Mouse (Mus musculus) layer of hippocampus, adult 9-11 months (tissue): Measurements from ENCODE around the gene Fgf22.

Experiments
- DNase-seq: peaks from one replicate; pipeline ENCODE4 v3.0.0; 2022

Fgf22 gene

DNA sequence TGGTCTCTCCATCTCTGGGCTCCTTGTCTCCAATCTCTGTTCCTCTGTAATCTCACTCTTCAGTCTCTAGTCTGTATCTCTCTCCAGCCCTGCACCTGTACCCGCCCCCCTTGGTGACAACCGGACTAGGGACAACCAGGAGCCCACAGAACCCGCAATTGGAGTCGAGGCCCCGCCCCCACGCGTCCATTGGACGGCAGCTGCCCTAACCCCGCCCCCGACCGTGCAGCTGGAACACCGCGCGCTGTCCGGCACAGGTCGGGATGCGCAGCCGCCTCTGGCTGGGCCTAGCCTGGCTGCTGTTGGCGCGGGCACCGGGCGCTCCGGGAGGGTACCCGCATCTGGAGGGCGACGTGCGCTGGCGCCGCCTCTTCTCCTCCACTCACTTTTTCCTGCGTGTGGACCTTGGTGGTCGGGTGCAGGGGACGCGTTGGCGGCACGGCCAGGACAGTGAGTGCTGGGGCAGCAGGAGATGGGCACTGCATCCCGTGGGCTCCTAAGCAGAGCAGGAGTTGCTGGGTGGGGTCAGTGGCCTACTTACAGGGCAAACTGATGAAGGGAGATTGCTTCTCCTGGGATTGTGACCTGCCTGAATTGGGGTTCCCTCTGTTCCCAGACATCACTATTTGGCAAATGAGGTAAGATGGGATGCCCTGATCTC, at the start of gene Fgf22:
Fgf22 (plus strand) TSS at position 221 of the 661 bp plus-strand sequence.
- DNase-seq, result peak; percentile 79

DNA sequence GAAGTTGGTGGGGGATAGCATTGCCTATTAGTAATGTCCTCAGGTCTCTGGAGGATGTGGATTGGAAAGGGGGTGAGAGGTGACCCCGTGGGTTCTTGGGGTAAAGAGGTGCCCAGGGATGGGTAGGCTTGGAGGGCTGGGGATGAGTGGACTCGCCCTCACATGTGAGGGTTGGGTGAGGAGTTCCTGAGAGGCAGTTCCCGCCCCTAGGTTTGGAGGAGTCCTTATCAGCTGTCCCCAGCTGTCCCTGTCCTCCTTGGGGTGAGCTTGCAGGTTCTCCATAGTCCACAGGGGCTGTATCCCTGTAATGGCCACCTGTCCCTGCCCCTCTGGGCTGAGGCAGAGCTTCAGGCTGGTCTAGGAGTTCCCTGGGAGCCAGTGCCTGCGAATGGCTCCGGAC, 48.9 kb upstream of the Fgf22 start:
- DNase-seq, result no peak

DNA sequence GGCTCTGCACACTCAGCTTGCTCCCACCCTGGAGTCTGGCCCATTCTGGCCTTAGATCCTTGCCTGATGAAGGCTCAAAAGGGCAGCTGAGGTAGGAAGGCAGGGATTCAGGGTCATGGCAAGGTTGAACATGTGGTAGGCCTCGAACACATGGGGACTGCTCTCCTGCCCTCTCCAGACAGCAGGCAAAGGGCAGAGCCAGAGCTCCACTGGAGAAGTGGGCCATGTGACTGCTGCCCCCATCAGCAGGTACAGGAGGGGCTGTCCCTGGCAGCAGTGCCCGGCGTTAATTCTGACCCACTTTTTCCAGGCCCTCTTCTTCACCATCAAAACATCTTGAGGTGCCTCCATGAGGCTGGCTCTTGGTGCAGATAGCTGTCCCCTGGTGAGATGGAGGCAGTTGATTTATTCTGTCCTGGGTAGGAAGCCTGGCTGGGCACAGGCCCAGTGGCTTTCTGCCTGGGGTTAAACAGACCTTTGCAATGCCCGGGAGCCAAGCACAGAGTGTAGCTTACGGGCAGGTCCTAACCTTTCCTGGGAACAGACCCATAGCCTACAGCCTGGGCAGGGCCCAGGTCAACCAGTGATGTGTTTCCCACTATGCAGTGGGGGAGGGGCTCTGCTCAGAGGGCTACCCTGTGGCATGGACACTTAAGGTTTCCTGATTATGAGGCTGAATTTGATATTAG, 48.3 kb upstream of the Fgf22 start:
- DNase-seq, result no peak

DNA sequence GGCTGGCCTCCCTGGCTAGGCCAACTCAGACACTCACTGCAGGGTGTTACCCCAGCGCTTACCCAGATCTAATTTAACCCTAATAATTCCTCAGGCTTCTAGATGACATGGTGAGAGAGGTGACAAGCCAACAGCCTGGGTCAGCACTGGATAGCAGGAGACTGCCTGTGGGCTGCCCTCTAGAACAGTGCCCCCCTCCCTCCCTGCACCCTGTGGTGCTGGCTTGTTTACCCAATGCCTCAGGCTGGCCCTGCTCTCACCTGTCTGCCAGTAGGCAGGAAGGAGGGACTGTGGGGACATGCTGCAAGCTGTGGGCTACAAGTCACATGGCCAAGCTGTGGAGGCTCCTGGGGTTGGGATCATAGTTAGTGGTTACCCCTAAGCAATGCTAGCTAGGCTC, 47.7 kb upstream of the Fgf22 start:
- no peak for DNase-seq

DNA sequence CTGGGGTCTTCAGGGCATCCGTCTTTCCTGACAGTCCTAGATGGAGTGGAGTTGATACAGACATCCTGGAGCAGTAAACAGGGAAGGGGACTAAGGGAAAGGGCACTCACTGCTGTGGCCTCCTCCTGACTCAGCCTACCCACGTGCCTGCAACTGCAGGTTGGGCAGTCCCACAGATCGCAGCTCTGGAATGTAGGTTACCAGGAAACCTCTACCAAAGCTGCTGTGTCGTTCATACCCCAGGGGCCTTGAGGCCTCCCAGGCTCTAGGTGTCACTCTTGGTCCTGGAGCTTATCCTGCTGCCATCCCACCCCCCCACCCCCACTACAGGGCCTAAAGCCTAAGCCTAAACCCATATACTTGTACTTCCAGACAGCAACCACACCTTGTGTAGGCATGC, 47.1 kb upstream of the Fgf22 start:
- DNase-seq, result no peak

DNA sequence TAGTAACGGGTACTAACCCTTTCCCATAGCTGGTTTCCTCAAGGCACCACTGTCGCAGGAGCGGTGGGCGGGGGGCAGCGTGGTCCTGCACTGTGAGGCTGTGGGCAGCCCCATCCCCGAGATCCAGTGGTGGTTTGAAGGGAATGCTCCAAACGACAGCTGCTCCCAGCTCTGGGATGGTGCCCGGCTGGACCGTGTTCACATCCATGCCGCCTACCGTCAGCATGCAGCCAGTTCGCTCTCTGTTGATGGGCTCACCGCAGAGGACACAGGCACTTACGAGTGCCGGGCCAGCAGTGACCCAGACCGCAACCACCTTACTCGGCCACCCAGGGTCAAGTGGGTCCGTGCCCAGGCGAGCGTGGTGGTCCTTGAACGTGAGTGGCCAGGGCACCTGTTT, 46.2 kb upstream of the Fgf22 start:
- no peak for DNase-seq

DNA sequence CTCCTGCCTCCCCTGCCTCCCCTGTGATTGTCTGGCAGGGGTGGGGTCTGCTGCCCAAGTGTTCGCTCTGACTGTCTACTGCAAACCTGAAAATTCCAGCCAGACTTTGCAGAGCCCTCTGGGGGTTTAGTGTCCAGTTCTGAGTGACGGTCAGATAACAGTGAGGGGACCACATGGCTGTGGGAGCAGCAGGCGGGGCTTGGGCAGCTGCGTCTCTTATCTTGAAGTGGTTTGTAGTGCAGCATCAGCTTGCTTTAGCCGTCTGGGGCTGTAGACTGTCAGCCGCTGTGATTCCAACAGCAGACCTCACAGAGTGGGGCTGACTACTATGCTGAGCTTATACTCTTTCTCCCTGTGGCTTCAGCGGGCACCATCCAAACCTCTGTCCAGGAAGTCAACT, 45.6 kb upstream of the Fgf22 start:
- DNase-seq, result no peak

DNA sequence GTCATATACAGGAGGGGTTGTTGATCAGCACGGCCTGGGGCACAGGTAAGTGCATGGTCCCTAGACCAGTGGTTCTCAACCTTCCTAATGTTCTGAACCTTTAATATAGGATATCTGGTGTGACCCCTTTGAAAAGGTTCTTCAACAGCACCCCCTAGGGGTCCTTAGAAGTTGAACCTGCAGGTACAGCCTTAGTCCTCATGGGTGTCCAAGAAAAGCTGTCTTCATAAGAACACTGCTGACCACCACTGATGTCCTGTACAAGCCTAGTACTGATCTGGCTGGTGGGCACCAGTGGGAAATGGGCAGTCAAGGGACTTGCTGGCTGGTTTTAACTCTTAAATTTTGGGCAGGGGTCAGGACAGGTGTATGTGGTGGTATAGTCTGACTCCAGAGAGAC, 42.8 kb upstream of the Fgf22 start:
- no peak for DNase-seq

DNA sequence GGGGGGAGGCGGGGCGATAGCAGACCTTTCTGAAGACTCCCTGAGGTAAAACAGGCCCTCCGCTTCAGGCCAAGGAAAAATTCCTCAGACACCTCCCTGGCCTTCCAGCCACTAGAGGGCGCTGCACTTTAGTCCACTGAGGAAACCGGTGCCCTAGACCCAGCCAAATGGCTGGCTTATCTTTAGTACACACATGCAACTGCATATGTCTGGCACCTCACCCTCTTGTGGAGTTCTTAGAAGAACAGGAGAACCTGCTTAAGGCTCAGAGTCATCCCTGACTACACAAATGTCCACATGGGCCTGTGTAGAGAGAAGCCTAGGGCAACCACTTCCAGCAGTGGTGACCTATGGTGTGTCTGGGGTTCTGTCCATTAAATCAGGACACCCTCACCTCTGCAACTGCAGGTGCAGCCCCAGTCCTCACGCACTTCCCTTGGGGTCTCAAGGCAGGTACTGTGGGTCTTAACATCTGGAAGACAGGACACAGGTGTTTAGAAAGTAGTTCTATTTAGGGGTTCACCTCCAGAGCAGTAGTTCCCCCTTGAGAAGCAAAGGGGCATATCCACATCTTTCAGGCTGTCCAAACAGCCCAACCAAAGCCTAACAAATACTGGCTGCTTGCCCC, 42.3 kb upstream of the Fgf22 start:
- peak; percentile 66 for DNase-seq

DNA sequence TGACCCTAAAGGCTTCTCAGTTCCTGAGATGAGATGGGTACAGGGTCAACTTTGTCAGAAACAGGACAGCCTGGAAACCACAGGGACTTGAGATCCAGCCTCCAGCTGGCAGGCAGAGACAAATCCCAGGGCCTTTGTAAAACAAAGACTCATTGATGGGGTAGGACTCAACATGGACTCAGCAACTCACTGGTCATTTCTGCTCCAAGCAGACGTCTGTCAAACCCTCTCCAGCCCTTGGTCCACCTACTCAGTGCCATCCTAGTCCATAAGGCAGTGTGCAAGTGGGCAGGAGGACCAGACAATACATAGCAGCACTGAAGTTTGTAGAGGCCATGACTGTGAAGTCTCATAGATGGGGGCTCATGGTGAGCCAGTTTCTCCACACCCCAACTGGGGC, 41.7 kb upstream of the Fgf22 start:
- DNase-seq, result no peak

DNA sequence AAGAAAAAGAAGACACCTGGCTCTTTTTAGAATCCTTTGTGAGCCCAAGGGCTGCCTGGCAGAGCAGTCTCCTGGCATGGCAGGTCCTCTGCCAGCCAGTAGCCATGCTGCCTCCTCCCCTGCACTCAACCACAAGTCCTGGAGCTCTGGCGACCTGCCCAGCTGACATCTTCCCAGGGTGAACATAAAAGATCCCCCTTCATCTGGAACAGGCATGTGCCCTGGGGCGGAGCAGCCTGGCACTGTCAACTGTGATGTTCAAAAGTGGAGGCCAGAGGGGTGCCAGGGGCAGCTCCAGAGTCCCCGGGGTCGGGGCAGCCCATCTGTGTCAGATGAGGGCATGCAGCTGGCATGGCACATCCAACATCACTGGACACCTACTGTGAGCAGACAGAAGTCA, 39.9 kb upstream of the Fgf22 start:
- no peak for DNase-seq

DNA sequence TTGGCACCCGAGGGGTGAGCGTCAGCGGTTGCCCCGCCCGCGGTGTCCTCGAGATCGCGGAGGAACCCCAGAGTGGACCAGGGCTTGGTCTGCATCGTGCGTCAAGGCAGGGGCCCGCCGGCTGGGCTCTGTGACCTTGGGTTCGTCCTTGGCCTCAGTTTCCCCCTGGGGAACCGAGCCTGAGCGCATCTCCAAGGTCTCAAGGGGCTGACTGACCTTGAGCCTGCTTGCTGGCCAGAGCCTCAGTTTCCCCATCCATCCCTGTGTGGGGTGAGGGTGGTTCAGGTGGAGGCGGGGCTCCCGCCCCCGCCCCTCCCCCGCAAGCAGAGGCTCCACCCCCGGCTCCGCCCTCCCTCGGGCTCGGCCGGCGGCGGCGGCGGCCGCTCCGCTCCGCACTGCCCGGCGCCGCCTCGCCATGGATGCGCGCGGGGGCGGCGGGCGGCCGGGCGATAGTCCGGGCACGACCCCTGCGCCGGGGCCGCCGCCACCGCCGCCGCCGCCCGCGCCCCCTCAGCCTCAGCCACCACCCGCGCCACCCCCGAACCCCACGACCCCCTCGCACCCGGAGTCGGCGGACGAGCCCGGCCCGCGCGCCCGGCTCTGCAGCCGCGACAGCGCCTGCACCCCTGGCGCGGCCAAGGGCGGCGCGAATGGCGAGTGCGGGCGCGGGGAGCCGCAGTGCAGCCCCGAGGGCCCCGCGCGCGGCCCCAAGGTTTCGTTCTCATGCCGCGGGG, 38.5 kb upstream of the Fgf22 start, which contains the start of gene Hcn2:
Hcn2 (plus strand) TSS at position 381 of the 734 bp plus-strand sequence.
- no peak for DNase-seq

DNA sequence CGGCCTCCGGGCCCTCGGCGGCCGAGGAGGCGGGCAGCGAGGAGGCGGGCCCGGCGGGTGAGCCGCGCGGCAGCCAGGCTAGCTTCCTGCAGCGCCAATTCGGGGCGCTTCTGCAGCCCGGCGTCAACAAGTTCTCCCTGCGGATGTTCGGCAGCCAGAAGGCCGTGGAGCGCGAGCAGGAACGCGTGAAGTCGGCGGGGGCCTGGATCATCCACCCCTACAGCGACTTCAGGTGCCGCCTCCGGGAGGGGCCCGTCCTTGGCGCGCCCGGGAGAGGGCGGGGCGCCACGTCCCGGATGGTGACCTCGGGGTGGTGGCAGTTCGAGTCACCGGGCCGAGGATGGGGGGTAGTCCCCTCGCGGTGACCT, 37.9 kb upstream of the Fgf22 start:
- no peak for DNase-seq

DNA sequence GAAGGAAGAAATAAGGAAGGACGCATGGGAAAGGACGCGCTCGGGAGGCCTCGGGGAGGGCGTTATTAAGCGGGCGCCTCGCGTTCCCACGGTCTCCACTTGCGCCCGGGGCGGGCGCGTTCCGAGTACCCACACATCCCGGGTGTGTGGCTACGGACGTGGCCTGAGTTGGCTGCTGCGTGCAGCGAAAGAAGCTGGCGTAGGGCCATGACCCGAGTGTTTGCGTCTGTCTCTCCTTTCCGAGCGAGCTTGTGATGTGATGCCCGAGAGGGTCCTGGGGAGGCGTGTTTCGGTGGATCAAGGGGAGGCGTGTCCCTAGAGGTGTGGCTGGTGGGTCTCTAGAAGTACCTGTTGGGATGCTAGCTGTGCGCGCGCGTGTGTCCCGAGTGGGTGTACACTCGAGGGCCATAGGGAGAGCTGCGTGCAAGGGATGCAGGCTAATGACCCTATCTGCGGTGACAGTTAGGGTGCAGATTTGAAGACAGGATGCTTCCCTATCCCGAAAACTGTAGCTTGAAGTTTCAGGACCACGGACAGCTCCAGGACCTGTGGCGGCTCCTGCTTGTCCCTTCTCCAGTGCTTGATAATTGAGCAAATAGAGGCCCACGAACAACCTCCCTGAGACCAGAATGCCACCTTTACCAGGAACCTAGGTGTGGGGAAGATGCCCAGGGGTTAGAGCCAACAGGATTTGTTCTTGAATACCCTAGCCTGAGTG, 37.1 kb upstream of the Fgf22 start:
- DNase-seq, result no peak

DNA sequence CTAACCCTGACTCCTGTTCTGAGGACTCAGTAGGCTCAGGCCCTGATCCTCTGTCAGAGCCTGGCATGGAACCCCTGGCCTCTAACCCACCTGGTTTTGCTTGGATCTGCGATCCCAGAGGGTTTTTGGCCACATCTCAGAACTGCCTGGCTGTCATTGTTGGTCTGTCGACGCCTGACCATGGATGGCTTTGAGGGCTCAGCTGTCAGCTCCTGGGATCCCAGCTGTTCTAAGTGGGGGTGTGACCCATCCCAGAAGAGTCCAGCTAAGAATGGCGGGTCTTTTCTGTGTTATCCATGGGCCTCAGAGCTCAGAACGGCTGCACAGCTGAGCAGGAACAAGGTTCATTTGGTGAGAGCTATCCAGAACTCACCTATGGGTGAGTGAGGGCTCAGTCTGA, 33.8 kb upstream of the Fgf22 start:
- no peak for DNase-seq

DNA sequence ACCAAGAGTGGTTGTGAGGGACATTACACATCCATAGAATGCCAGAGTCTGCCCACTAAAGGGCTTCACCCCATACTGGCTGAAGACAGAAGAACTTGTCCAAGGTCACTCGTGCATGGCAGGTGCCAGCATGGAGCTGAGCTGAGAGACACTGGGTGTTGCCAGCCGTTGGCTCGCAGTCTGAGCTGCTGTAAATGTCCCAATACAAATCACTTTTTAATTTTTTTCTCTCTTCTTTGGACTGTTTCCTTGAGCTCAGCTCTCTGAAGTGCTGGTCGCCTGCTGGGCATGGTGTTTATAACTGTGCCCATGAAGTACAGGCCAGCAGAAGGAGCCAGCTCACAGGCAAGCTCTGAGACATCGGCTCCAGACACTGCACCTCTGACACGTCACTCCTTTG, 31.8 kb upstream of the Fgf22 start:
- DNase-seq, result no peak

DNA sequence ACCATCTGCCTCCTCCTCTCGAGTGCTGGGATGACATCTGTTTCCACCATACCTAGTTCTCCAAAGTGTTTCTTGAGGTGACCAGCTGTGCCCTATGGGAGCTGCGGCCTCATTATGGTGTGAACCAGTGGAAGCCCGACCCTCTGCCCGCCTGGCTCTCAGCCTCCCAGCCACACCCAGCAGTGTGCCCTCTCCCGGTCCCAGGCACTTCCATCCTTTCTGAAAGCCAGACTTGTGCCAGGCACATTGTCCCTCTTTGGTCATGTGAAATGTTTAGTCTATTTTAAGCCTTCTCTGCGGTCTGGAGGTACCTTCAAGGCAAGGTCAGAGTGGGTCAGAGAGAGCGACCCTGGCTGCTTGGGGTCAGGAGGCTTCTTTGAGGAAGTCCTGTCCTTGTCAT, 31.2 kb upstream of the Fgf22 start:
- DNase-seq, result no peak

DNA sequence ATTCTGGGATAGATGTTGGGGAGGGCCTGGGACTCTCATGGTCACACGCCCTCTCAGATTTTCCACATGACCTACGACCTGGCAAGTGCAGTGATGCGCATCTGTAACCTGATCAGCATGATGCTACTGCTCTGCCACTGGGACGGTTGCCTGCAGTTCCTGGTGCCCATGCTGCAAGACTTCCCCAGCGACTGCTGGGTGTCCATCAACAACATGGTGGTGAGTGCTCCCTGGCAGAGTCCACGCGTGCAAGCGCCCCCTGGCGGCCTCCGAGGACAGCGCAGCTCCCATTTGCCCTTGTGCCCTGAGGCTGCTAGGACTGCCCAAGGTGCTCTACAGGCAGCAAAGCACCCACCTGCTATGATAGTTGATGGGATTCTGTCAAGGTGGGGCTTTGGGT, 28.8 kb upstream of the Fgf22 start:
- DNase-seq, result no peak

DNA sequence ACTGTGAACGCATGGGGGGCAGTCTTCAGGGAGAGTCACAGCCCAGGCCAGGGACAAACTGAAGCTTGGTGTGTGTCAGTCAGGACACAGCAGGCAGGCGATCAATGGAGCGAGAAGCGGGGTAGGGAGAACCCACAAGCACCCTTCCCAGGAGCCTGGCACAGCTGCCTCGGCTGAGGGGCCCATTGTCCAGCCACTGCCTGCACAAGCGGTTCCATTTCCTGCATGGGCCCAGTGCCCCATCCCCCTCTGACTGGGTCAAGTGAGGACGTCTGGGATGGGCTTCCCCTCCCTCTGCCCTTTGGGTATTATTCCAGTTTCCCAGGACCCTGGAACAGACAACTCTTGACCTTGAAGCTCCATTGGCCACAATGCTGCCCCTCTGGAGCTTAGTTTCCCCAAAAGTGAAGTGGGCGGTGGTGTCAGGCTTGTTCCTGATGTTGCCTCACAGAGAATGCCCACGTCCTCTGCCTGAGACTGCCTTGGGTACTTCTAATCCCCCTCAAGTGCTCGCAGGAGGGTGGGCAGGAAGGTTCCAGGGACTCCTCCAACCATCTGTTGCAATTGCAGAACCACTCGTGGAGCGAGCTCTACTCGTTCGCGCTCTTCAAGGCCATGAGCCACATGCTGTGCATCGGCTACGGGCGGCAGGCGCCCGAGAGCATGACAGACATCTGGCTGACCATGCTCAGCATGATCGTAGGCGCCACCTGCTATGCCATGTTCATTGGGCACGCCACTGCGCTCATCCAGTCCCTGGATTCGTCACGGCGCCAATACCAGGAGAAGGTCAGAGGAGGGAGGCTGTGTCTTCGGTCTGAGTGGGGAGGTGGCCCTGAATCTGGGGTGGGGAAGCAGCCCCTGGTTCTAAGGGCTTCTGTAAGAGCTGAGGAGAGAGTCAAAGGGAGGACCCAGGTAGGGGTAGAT, 26.3 kb upstream of the Fgf22 start:
- peak; percentile 78 for DNase-seq

DNA sequence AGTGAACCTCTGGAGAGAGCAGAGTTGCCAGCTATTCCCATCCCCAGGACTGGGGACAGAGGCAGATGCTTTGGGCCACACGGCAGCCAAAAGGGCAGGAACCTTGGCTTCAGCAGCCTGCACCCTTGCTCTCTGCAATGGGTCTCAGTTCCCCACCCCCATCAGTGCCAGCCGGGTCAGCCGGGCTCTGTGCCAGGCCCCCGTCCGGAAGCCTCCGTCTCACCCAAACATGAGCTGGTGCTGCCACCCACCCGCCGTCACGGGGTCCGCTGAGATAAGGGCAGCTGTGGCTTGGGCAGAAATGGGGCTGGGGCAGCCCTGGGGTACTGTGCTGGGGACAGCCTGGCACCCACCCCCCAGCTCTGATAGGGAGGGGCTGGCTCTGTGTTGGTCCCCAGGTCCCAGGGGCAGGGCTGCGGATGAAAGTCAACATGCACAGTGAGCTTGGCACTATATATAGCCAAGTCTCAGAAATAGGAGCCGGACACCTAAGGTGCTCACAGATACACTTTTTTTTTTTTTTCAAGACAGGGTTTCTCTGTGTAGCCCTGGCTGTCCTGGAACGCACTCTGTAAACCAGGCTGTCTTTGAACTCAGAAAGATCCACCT, 25.4 kb upstream of the Fgf22 start:
- peak; percentile 84 for DNase-seq

DNA sequence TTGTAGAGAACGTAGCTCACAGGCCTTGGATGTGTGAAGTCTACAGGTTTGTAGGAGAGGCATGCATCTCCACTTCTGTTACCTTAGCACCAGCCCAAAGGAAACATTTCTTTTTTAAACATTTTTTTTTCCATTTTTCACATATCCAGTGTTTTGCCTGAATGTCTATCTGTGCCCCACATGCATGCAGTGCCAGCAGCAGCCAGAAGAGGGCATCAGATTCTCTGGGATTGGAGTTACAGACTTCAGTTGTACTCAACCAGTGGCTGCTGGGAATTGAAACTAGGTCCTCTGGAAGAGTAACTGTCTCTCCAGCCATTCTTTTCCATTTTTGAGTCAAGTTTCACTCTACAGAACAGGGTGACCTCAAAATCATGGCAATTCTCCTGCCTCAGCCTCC, 22.4 kb upstream of the Fgf22 start:
- DNase-seq, result no peak

DNA sequence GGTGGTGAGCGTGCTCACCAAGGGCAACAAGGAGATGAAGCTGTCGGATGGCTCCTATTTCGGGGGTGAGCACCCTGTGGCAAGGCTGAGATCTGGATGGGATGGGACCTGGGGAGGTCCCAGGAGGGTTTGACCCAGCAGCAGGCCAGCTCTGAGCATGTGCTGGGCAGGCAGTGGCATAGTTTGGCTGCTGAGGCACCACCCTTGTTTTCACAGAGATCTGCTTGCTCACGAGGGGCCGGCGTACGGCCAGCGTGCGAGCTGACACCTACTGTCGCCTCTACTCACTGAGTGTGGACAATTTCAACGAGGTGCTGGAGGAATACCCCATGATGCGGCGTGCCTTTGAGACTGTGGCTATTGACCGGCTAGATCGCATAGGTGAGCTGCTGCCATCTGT, 21.0 kb upstream of the Fgf22 start:
- DNase-seq, result no peak
